Mouse (Mus musculus): Measurements from ENCODE around the gene Ryr1.
"Not testable (repeated sequence)": the region's sequence is repeated elsewhere in the genome, so short reads cannot be mapped to it uniquely, and the experiment has no call there.

Ryr1 gene

GRCm38 (mm10) chr7:29084411-29084810, 40.6 kb downstream of the Ryr1 start:
- DNase-seq (ENCODE audit: low spot score in 2 of 2), result no peak

- DNase-seq (ENCODE audit: low spot score in 2 of 2), result no peak
Measured at GRCm38 (mm10) chr7:29079419-29079950, 45.5 kb downstream of the Ryr1 start.

- peak; percentile 75 to 77 for DNase-seq (ENCODE audit: low spot score in 2 of 2)
Measured at GRCm38 (mm10) chr7:29076977-29077376, 48.0 kb downstream of the Ryr1 start.

- DNase-seq (ENCODE audit: low spot score in 2 of 2), result no peak
Measured at GRCm38 (mm10) chr7:29075208-29075607, 49.8 kb downstream of the Ryr1 start.

GRCm38 (mm10) chr7:29072689-29073088, 52.3 kb downstream of the Ryr1 start:
- DNase-seq (ENCODE audit: low spot score in 2 of 2), result peak; percentile 52 to 64

GRCm38 (mm10) chr7:29071169-29071891, 53.6 kb downstream of the Ryr1 start:
- peak; percentile 79 to 90 for DNase-seq (ENCODE audit: low spot score in 2 of 2)

- DNase-seq (ENCODE audit: low spot score in 2 of 2), result peak; percentile 45 to 62
Measured at GRCm38 (mm10) chr7:29070364-29071168, 54.4 kb downstream of the Ryr1 start.

GRCm38 (mm10) chr7:29067758-29068157, 57.2 kb downstream of the Ryr1 start:
- DNase-seq (ENCODE audit: low spot score in 2 of 2), result no peak

GRCm38 (mm10) chr7:29063476-29063875, 61.5 kb downstream of the Ryr1 start:
- DNase-seq (ENCODE audit: low spot score in 2 of 2), result not testable (repeated sequence)

GRCm38 (mm10) chr7:29061522-29062037, 63.4 kb downstream of the Ryr1 start:
- DNase-seq (ENCODE audit: low spot score in 2 of 2), result peak in 1 of 2 experiments; percentile 61

GRCm38 (mm10) chr7:29059445-29059844, 65.5 kb downstream of the Ryr1 start:
- DNase-seq (ENCODE audit: low spot score in 2 of 2), result no peak

GRCm38 (mm10) chr7:29052821-29053220, 72.2 kb downstream of the Ryr1 start:
- DNase-seq (ENCODE audit: low spot score in 2 of 2), result no peak

GRCm38 (mm10) chr7:29050797-29051196, 74.2 kb downstream of the Ryr1 start:
- peak; percentile 73 to 77 for DNase-seq (ENCODE audit: low spot score in 2 of 2)

- no peak for DNase-seq (ENCODE audit: low spot score in 2 of 2)
Measured at GRCm38 (mm10) chr7:29048615-29049014, 76.4 kb downstream of the Ryr1 start.

GRCm38 (mm10) chr7:29048070-29048469, 76.9 kb downstream of the Ryr1 start:
- DNase-seq (ENCODE audit: low spot score in 2 of 2), result no peak

- DNase-seq (ENCODE audit: low spot score in 2 of 2), result no peak
Measured at GRCm38 (mm10) chr7:29046533-29046932, 78.4 kb downstream of the Ryr1 start.

- no peak for DNase-seq (ENCODE audit: low spot score in 2 of 2)
Measured at GRCm38 (mm10) chr7:29044302-29044701, 80.7 kb downstream of the Ryr1 start.

GRCm38 (mm10) chr7:29043674-29044057, 81.3 kb downstream of the Ryr1 start:
- DNase-seq (ENCODE audit: low spot score in 2 of 2), result no peak

GRCm38 (mm10) chr7:29043016-29043673, 81.8 kb downstream of the Ryr1 start:
- peak; percentile 71 to 79 for DNase-seq (ENCODE audit: low spot score in 2 of 2)

GRCm38 (mm10) chr7:29041194-29041593, 83.8 kb downstream of the Ryr1 start:
- no peak for DNase-seq (ENCODE audit: low spot score in 2 of 2)

GRCm38 (mm10) chr7:29039985-29040661, 84.9 kb downstream of the Ryr1 start:
- peak; percentile 45 to 59 for DNase-seq (ENCODE audit: low spot score in 2 of 2)
